Mouse (Mus musculus) heart, embryonic 12.5 days (tissue): ENCODE measurements around the gene Rras. TPM values are rescaled to one million over a fixed set of nuclear protein-coding genes. Genes with fewer than 3 reads are reported as not detected.

Experiments used
- microRNA-seq: library from miRNA; unstranded; fragments of <30 nt; microRNA quantifications from one replicate; pipeline ENCODE4, GENCODE M21; 2017
- polyA plus RNA-seq: library from polyadenylated mRNA; unstranded; fragments of >200 nt; fragmentation: Nextera tagmentation; extraction: Ambion mirVana; gene quantifications from 2 replicates; pipeline ENCODE4 v1.2.1, GENCODE M21; 2016

Rras gene
- polyA plus RNA-seq, 1 experiment from 2014 or later: 79.3 TPM

Small RNA genes within 50 kb of the gene (microRNA-seq; reads per million reads assigned to microRNA genes)
- not detected for gene Mir7054

Other genes starting within 250 kb of the Rras start
- gene Nup62, start 201.9 kb upstream of the Rras start, polyA plus RNA-seq: 90.9 and 93.3 TPM in 2 replicates
- 0.78 and 1.1 TPM in 2 replicates for gene Il4i1, start 201.6 kb upstream of the Rras start, polyA plus RNA-seq
- 2.6 and 2.7 TPM in 2 replicates for gene Atf5, start 201.3 kb upstream of the Rras start, polyA plus RNA-seq
- 105 and 108 TPM in 2 replicates for gene Akt1s1, start 169.0 kb upstream of the Rras start, polyA plus RNA-seq
- 60.0 and 61.2 TPM in 2 replicates for gene Tbc1d17, start 168.9 kb upstream of the Rras start, polyA plus RNA-seq
- 23.3 and 27.0 TPM in 2 replicates for gene Pnkp, start 160.8 kb upstream of the Rras start, polyA plus RNA-seq
- 308 and 321 TPM in 2 replicates for gene Ptov1, start 148.2 kb upstream of the Rras start, polyA plus RNA-seq
- 76.8 and 81.2 TPM in 2 replicates for gene Med25, start 125.2 kb upstream of the Rras start, polyA plus RNA-seq
- gene Fuz, start 121.9 kb upstream of the Rras start, polyA plus RNA-seq: 12.0 and 12.6 TPM in 2 replicates
- 74.5 and 77.2 TPM in 2 replicates for gene Ap2a1, start 88.5 kb upstream of the Rras start, polyA plus RNA-seq
- gene Tsks, start 74.8 kb upstream of the Rras start, polyA plus RNA-seq: 0.19 TPM in 1 of 2 replicates, not detected in the other
- gene Cpt1c, start 43.1 kb upstream of the Rras start, polyA plus RNA-seq: 10.7 and 11.5 TPM in 2 replicates
- gene Prmt1, start 31.4 kb upstream of the Rras start, polyA plus RNA-seq: 377 and 394 TPM in 2 replicates
- 59.5 and 60.8 TPM in 2 replicates for gene Irf3, start 20.3 kb upstream of the Rras start, polyA plus RNA-seq
- gene Bcl2l12, start 19.2 kb upstream of the Rras start, polyA plus RNA-seq: 42.1 and 42.5 TPM in 2 replicates
- 37.0 and 41.2 TPM in 2 replicates for gene Scaf1, start 1.6 kb upstream of the Rras start, polyA plus RNA-seq
- 7.1 and 7.2 TPM in 2 replicates for gene Prr12, start 34.9 kb downstream of the Rras start, polyA plus RNA-seq
- 43.3 and 45.7 TPM in 2 replicates for gene Nosip, start 44.5 kb downstream of the Rras start, polyA plus RNA-seq
- 13.6 and 14.0 TPM in 2 replicates for gene Prrg2, start 44.7 kb downstream of the Rras start, polyA plus RNA-seq
- gene Rcn3, start 74.3 kb downstream of the Rras start, polyA plus RNA-seq: 290 and 291 TPM in 2 replicates
- 28.1 and 28.3 TPM in 2 replicates for gene Fcgrt, start 85.9 kb downstream of the Rras start, polyA plus RNA-seq
- 1,003 and 1,022 TPM in 2 replicates for gene Rps11, start 106.5 kb downstream of the Rras start, polyA plus RNA-seq
- 868 and 880 TPM in 2 replicates for gene Rpl13a, start 110.8 kb downstream of the Rras start, polyA plus RNA-seq
- 0.22 and 0.50 TPM in 2 replicates for gene Gm45713, start 118.3 kb downstream of the Rras start, polyA plus RNA-seq
- 1.1 and 1.2 TPM in 2 replicates for gene Flt3l, start 118.5 kb downstream of the Rras start, polyA plus RNA-seq
- gene Pih1d1, start 136.3 kb downstream of the Rras start, polyA plus RNA-seq: 81.3 and 86.2 TPM in 2 replicates
- 34.9 and 39.6 TPM in 2 replicates for gene Aldh16a1, start 136.6 kb downstream of the Rras start, polyA plus RNA-seq
- gene Slc17a7, start 146.0 kb downstream of the Rras start, polyA plus RNA-seq: 2.6 and 3.8 TPM in 2 replicates
- gene Gfy, start 161.6 kb downstream of the Rras start, polyA plus RNA-seq: not detected in 2 replicates
- gene Pth2, start 163.0 kb downstream of the Rras start, polyA plus RNA-seq: 0.40 TPM in 1 of 2 replicates, not detected in the other
- 0.62 and 0.70 TPM in 2 replicates for gene Ccdc155, start 186.9 kb downstream of the Rras start, polyA plus RNA-seq
- 0.99 and 1.5 TPM in 2 replicates for gene Dkkl1, start 194.2 kb downstream of the Rras start, polyA plus RNA-seq
- 131 and 138 TPM in 2 replicates for gene Tead2, start 197.8 kb downstream of the Rras start, polyA plus RNA-seq
- 1.2 and 1.4 TPM in 2 replicates for gene Cd37, start 221.2 kb downstream of the Rras start, polyA plus RNA-seq
- 0.37 TPM in 2 replicates for gene Slc6a16, start 223.1 kb downstream of the Rras start, polyA plus RNA-seq